8 mouse cellular contexts compared by ENCODE assay signal in the genomic region with DNA sequence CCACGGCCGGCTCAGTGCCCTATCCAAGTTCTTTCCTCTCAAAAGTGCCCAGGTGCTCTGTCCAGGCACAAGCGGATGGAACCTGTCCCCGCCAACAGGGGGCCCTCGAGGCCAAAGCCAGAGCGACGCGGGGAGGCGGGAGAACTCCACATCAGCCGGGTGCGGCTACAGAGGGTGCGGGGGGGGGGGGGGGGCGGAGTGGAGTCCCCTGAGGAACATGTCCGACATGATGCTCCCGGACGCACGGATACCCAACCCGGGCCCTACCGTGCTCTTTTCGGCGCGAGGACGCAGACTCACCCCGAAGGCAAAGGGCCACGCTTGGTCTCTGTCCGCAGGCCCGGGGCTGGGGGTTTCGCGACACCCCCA. TPM values are rescaled to one million over a fixed set of nuclear protein-coding genes. Genes with fewer than 3 reads are reported as not detected.
DNase-seq lines count a peak whose midpoint lies in the region; ATAC-seq lines count a peak whose summit lies in the region.

No protein-coding gene starts in this region.

- H3K9ac ChIP-seq in hindbrain, embryonic 16.5 days (ENCODE audit: low read depth, low read length) = peak overlapping the region; percentile 77
- H3K9ac ChIP-seq in liver, embryonic 11.5 days (ENCODE audit: low read depth, low read length) = peak overlapping the region; percentile 55
- H3K9ac ChIP-seq in midbrain, embryonic 15.5 days = peak overlapping the region; percentile 65

- 0% methylated on average over 23 of the region's 29 CpGs for WGBS in hindbrain, embryonic 16.5 days
- WGBS in liver, embryonic 11.5 days = 1% methylated on average over 27 of the region's 29 CpGs
- WGBS in midbrain, embryonic 15.5 days = 0% methylated on average over 28 of the region's 29 CpGs

- DNase-seq in layer of hippocampus, postnatal 14 days (ENCODE audit: low spot score in 2 of 2) = peak; percentile 29 to 43
- no peak for DNase-seq in layer of hippocampus, adult 8-10 months (ENCODE audit: low spot score in 2 of 2)
- peak; percentile 81 to 83 for DNase-seq in cerebellum, postnatal 10 days
- DNase-seq in gastrocnemius, postnatal 25 days = peak; percentile 50
- no peak for DNase-seq in liver, embryonic 11.5 days (ENCODE audit: low spot score)
- peak; percentile 83 for DNase-seq in testis, postnatal 10 days (ENCODE audit: low spot score)

- no peaks in the 10 kb centered on the region for H3K9me3 ChIP-seq in hindbrain, embryonic 16.5 days (ENCODE audit: control insufficient read depth, low read length)
- no peaks in the 10 kb centered on the region for H3K9me3 ChIP-seq in liver, embryonic 11.5 days (ENCODE audit: control insufficient read depth, low read length)
- no peaks in the 10 kb centered on the region for H3K9me3 ChIP-seq in midbrain, embryonic 15.5 days

- no peak overlapping the region for H3K27ac ChIP-seq in hindbrain, embryonic 16.5 days (ENCODE audit: low read depth, low read length)
- peak overlapping the region; percentile 68; the same call in 1 of the 2 replicates for H3K27ac ChIP-seq in liver, embryonic 11.5 days (ENCODE audit: low read depth, low read length)
- no peak overlapping the region for H3K27ac ChIP-seq in midbrain, embryonic 15.5 days

- H3K27me3 ChIP-seq in hindbrain, embryonic 16.5 days (replicated peaks; ENCODE audit: control insufficient read depth, insufficient read depth, low read length) = peaks cover 19% of the 10 kb centered on the region
- peaks cover 23% of the 10 kb centered on the region for H3K27me3 ChIP-seq in liver, embryonic 11.5 days (replicated peaks; ENCODE audit: control insufficient read depth, insufficient read depth, low read length)
- H3K27me3 ChIP-seq in midbrain, embryonic 15.5 days (replicated peaks) = peaks cover 31% of the 10 kb centered on the region

- ATAC-seq in hindbrain, embryonic 16.5 days = peak; percentile 64
- ATAC-seq in liver, embryonic 11.5 days (replicated peaks; ENCODE audit: low FRiP score) = peak; percentile 65
- ATAC-seq in midbrain, embryonic 15.5 days (replicated peaks) = peak; percentile 50

- H3K4me3 ChIP-seq in hindbrain, embryonic 16.5 days (ENCODE audit: low read length) = peak overlapping the region; percentile 64
- peak overlapping the region; percentile 64 for H3K4me3 ChIP-seq in liver, embryonic 11.5 days (ENCODE audit: low read depth, low read length)
- H3K4me3 ChIP-seq in midbrain, embryonic 15.5 days = peak overlapping the region; percentile 53

- H3K4me2 ChIP-seq in hindbrain, embryonic 16.5 days (ENCODE audit: low read length) = peak overlapping the region; percentile 99
- peak overlapping the region; percentile 90 for H3K4me2 ChIP-seq in liver, embryonic 11.5 days
- peak overlapping the region; percentile 98 for H3K4me2 ChIP-seq in midbrain, embryonic 15.5 days

- H3K36me3 ChIP-seq in hindbrain, embryonic 16.5 days (ENCODE audit: control insufficient read depth, insufficient read depth, low read length) = no peaks in the 10 kb centered on the region
- H3K36me3 ChIP-seq in liver, embryonic 11.5 days (ENCODE audit: control insufficient read depth, insufficient read depth, low read length) = no peaks in the 10 kb centered on the region
- no peaks in the 10 kb centered on the region for H3K36me3 ChIP-seq in midbrain, embryonic 15.5 days (replicated peaks)

- H3K4me1 ChIP-seq in hindbrain, embryonic 16.5 days (ENCODE audit: control insufficient read depth, insufficient read depth, low read depth, low read length) = peaks cover 24% of the 10 kb centered on the region
- peaks cover 10% of the 10 kb centered on the region for H3K4me1 ChIP-seq in liver, embryonic 11.5 days (replicated peaks; ENCODE audit: control insufficient read depth, insufficient read depth, low read length)
- peaks cover 26% of the 10 kb centered on the region for H3K4me1 ChIP-seq in midbrain, embryonic 15.5 days

RNA-seq across cellular contexts. Expression of a gene that starts 0.4 kb away (rescaled TPM):
- 1 to 10 TPM; 6.8 to 7.5 TPM for total RNA-seq in layer of hippocampus, postnatal 14 days (2021)
- 1 to 10 TPM; 3.4 to 7.1 (median 6.0) TPM for total RNA-seq in layer of hippocampus, adult 8-10 months (2022)
- 1 to 10 TPM in 1 of 2 experiments, under 1 TPM in 1; 0.61 to 1.2 TPM for total RNA-seq in gastrocnemius, postnatal 25 days (2021)
- polyA plus RNA-seq in hindbrain, embryonic 16.5 days (2015; fragmentation: Nextera tagmentation; extraction: Ambion mirVana) = 8.2 and 8.6 TPM in 2 replicates
- 16.7 and 17.7 TPM in 2 replicates for polyA plus RNA-seq in liver, embryonic 11.5 days (2014; fragmentation: Nextera tagmentation; extraction: Ambion mirVana)
- polyA plus RNA-seq in midbrain, embryonic 15.5 days (2015; fragmentation: Nextera tagmentation; extraction: Ambion mirVana) = 8.1 and 8.5 TPM in 2 replicates

Comparison
In these comparisons a context has a peak if more than half of its experiments do, and no peak if none do; other contexts are left out.
1. DNase-seq: peak in layer of hippocampus, postnatal 14 days (2 of 2), cerebellum, postnatal 10 days (2 of 2), gastrocnemius, postnatal 25 days (single experiment) and testis, postnatal 10 days (single experiment); none in layer of hippocampus, adult 8-10 months (0 of 2) and liver, embryonic 11.5 days (single experiment).
2. Peak in every context shown above with its lines, with median percentiles within 50 percentile points of each other: ATAC-seq, H3K4me2 ChIP-seq, H3K4me3 ChIP-seq and H3K9ac ChIP-seq.